Mouse (Mus musculus) intestine, embryonic 15.5 days (tissue): ENCODE results near the gene Sez6l. TPM values are rescaled to one million over a fixed set of nuclear protein-coding genes. Genes with fewer than 3 reads are reported as not detected.
A peak's percentile ranks its signal among the peaks of the same experiment; 100 is the strongest.

Experiments used
- ATAC-seq: fragments of 200-750 bp; cut with Nextera tagmentation; 2 replicates; pipeline ENCODE4 v1.8.0; 2017; ENCODE audit warnings: moderate TSS enrichment, moderate library complexity
- H3K27ac ChIP-seq: fragments of 300-500 bp; sonication (generic); 2 replicates; pipeline ENCODE4 v1.5.1; 2015; ENCODE audit warnings: mild to moderate bottlenecking, inconsistent platforms
- H3K27me3 ChIP-seq: fragments of 300-500 bp; sonication (generic); replicated peaks from 2 replicates; pipeline ENCODE4 v1.6.1; 2015; ENCODE audit warnings: inconsistent platforms
- H3K36me3 ChIP-seq: fragments of 300-500 bp; sonication (generic); 2 replicates; pipeline ENCODE4 v1.6.1; 2015; ENCODE audit warnings: inconsistent platforms
- H3K4me1 ChIP-seq: fragments of 300-500 bp; sonication (generic); replicated peaks from 2 replicates; pipeline ENCODE4 v1.6.1; 2015; ENCODE audit warnings: inconsistent platforms
- H3K4me2 ChIP-seq: fragments of 300-500 bp; sonication (generic); replicated peaks from 2 replicates; pipeline ENCODE4 v1.6.1; 2015; ENCODE audit warnings: mild to moderate bottlenecking, inconsistent platforms
- H3K4me3 ChIP-seq: fragments of 300-500 bp; sonication (generic); replicated peaks from 2 replicates; pipeline ENCODE4 v1.5.1; 2015; ENCODE audit warnings: inconsistent platforms
- H3K9ac ChIP-seq: fragments of 300-500 bp; sonication (generic); 2 replicates; pipeline ENCODE4 v1.6.1; 2015; ENCODE audit warnings: inconsistent platforms
- H3K9me3 ChIP-seq: fragments of 300-500 bp; sonication (generic); 2 replicates; pipeline ENCODE4 v1.6.1; 2016; ENCODE audit warnings: inconsistent platforms
- whole genome bisulfite sequencing: fragments of 180-500 bp; shearing (Covaris S2); methylation state at CpG from one replicate; pipeline ENCODE4 v1.1.7; 2015; 5-methylcytosine and 5-hydroxymethylcytosine counted together
- polyA plus RNA-seq: library from polyadenylated mRNA; unstranded; fragments of >200 nt; fragmentation: Nextera tagmentation; extraction: Ambion mirVana; gene quantifications from 2 replicates; pipeline ENCODE4 v1.2.1, GENCODE M21; 2015

The Sez6l gene
- polyA plus RNA-seq, 1 experiment from 2014 or later, result 2.0 TPM

DNA sequence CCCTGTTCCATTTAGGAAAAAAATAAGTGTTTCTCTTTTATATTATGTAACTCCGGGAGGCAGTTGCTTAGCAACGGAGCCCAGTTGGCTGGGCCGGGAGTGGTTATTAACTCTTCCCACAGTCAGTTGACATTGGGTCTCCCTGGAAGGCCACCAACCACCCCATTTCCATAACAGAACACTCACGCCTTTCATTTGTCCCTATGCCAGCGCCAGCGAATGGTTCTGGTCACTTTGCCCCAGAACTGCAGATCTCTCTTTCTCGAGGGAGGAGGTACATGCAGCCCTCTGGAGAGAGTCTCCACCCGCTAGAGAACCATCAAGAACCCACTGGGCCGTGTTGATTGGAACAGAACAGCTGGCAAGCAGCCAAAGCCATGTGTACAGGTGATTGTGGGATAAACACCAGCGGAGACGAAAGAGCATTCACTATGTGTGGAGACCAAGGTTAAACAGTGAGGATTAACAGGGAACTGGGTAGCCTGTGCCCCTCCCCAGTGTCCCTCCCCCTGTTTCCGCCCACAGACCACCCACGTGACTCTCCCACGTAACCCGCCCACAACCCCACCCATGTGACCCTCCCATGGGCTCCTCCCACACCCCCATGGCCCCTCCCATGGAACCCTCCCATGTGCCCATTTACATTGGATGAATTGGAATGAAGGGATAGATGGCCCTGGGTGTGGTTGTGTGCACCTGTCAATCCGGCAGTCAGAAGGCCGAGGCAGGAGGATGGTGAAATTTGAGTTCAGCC, 24.8 kb downstream of the Sez6l start:
- Histone ChIP-seq H3K27ac (no peak overlapping the region), H3K9me3 (no peaks in the 10 kb centered on the region), H3K9ac (no peak overlapping the region), H3K4me3 (no peak overlapping the region), H3K36me3 (no peaks in the 10 kb centered on the region), H3K27me3 (no peaks in the 10 kb centered on the region), H3K4me2 (no peak overlapping the region), H3K4me1 (peaks cover 5% of the 10 kb centered on the region; the same call in 1 of the 2 replicates)
- ATAC-seq, result no peak
- WGBS, result 50% methylated on average over 17 of the region's 17 CpGs

DNA sequence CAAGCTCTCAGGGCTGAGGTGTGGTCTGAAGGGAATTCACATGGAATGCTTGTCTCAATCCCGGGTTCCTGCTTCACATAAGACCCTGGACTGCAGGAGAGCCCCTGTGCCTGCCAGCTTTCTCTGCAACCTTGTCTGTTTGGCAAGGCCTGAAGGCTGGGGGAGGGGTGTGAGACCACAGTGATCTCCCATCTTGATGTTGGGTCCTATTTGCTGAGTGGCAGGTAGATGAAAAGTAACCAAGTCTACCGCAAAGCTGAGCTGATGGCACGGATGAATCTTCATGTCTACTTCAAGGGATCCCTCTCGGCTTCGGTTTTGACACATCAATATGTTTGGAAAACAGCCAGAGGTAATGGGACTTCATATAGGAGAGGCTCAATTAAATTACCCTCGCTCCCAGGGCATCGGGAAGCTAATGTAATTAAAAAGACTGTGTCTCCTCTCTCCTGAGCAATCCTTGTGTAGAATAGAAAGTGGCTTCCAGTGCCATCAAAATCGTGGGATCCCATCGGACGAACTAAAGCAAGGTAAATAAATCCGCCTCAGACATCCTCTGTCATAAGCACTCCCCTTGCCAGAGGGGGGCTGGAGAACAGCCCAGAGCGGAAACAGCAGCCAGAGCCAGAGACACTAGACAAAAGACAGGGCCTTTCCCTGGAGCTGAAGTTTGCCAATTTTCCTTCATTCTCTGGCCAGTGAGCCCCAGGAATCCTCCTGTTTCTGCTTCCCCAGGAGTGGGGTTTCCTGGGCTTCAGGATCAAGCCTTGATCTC, 28.0 kb downstream of the Sez6l start:
- no peaks in the 10 kb centered on the region for H3K36me3 ChIP-seq
- peaks cover 5% of the 10 kb centered on the region; the same call in 1 of the 2 replicates for H3K4me1 ChIP-seq
- 45% methylated on average over 12 of the region's 12 CpGs for WGBS
- H3K4me2 ChIP-seq, result no peak overlapping the region
- H3K9me3 ChIP-seq, result no peaks in the 10 kb centered on the region
- peak overlapping the region; percentile 4; the same call in 1 of the 2 replicates for H3K27ac ChIP-seq
- H3K27me3 ChIP-seq, result no peaks in the 10 kb centered on the region
- ATAC-seq, result no peak
- H3K4me3 ChIP-seq, result no peak overlapping the region
- no peak overlapping the region for H3K9ac ChIP-seq

DNA sequence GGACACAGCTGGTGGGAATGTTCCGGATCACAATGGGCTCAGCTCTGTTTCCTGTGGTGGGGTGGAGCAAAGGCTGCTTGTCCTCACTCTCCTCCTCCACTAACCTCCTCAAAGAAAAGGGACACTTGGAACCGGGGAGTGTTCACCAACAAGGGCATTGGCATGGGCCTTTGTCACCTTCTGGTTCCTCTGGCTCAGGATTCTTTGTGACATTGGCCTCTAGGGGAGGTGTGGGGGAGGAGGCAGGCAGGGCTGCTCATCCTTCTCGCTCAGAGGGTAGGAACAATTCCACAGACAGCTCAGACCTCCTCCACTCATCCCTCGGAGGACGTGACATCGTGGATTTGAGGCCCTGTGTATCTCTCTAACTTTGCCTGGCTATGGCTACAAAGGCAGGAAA, 30.2 kb downstream of the Sez6l start:
- Histone ChIP-seq H3K4me1 (peaks cover 5% of the 10 kb centered on the region; the same call in 1 of the 2 replicates), H3K36me3 (no peaks in the 10 kb centered on the region), H3K27me3 (no peaks in the 10 kb centered on the region; the same call in 1 of the 2 replicates), H3K27ac (no peak overlapping the region), H3K4me3 (no peak overlapping the region), H3K9ac (no peak overlapping the region), H3K9me3 (no peaks in the 10 kb centered on the region), H3K4me2 (no peak overlapping the region)
- 72% methylated on average over 6 of the region's 6 CpGs for WGBS
- ATAC-seq, result no peak

DNA sequence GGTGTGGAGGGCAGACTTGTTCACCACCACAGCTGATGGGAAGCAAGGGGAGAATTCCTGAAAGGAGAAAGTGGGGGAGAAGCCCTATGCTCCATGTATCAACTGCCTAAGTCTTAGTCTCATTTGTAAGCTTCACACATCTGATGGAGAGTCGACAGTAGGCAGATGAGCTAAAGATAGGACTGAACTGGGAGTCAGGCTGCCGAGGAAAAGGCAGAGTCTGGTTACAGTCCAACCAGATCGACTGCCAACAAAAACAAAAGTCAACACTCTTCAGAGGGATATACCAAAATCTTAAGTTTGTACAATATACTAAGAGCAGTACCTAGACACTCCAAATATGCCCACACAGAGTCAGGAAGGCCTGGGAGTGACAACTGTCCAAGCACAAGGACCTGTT, 38.7 kb downstream of the Sez6l start:
- Histone ChIP-seq H3K4me1 (no peaks in the 10 kb centered on the region), H3K36me3 (no peaks in the 10 kb centered on the region), H3K27ac (no peak overlapping the region), H3K9me3 (no peaks in the 10 kb centered on the region), H3K4me2 (no peak overlapping the region), H3K27me3 (no peaks in the 10 kb centered on the region), H3K9ac (no peak overlapping the region), H3K4me3 (no peak overlapping the region)
- ATAC-seq, result no peak
- 56% methylated on average over 3 of the region's 3 CpGs for WGBS

DNA sequence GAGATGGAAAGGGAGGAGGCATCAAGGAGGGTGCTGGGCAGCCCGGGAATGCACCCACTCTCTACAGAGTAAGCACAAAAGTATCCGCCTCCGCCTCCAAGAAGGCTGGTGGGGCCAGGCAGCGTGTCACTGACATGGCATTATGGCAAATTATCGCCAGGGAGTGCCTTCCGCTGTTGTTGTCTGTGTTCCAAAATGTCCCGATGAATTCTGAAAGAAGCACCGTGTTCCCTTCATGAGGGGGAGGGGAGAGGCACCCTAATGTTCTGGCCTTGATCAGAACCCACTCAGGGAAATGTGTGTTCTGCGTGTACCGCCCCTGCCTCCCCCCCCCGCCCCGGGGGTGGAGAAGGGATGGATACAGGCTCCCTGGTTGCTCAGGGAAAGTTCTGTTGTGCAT, 41.1 kb downstream of the Sez6l start:
- no peaks in the 10 kb centered on the region for H3K36me3 ChIP-seq
- WGBS, result 71% methylated on average over 12 of the region's 12 CpGs
- H3K27ac ChIP-seq, result no peak overlapping the region
- no peak overlapping the region for H3K4me2 ChIP-seq
- H3K4me1 ChIP-seq, result no peaks in the 10 kb centered on the region
- no peak overlapping the region for H3K4me3 ChIP-seq
- no peaks in the 10 kb centered on the region for H3K27me3 ChIP-seq
- H3K9ac ChIP-seq, result no peak overlapping the region
- ATAC-seq, result no peak
- H3K9me3 ChIP-seq, result no peaks in the 10 kb centered on the region

DNA sequence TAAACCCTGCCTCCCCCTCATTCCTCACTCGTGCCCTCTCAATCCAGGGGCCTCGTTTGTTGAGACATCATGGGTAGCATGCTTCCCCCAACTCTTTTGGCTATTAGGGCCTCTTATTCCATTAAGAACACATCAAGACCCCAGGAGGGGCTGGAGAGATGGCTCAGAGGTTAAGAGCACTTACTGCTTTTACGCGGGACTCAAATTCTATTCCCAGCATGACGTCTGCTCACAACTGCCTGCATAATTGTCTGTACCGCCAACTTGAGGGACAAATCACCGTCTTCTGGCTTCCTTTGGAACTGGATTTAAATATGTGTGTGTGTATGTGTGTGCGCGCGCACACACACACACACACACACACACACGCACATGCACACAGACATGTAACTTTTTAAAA, 42.8 kb downstream of the Sez6l start:
- no peak for ATAC-seq
- no peaks in the 10 kb centered on the region for H3K9me3 ChIP-seq
- H3K4me2 ChIP-seq, result no peak overlapping the region
- H3K27ac ChIP-seq, result no peak overlapping the region
- no peaks in the 10 kb centered on the region for H3K36me3 ChIP-seq
- H3K4me3 ChIP-seq, result no peak overlapping the region
- 56% methylated on average over 11 of the region's 11 CpGs for WGBS
- H3K4me1 ChIP-seq, result no peaks in the 10 kb centered on the region
- H3K27me3 ChIP-seq, result no peaks in the 10 kb centered on the region; the same call in 1 of the 2 replicates
- no peak overlapping the region for H3K9ac ChIP-seq

DNA sequence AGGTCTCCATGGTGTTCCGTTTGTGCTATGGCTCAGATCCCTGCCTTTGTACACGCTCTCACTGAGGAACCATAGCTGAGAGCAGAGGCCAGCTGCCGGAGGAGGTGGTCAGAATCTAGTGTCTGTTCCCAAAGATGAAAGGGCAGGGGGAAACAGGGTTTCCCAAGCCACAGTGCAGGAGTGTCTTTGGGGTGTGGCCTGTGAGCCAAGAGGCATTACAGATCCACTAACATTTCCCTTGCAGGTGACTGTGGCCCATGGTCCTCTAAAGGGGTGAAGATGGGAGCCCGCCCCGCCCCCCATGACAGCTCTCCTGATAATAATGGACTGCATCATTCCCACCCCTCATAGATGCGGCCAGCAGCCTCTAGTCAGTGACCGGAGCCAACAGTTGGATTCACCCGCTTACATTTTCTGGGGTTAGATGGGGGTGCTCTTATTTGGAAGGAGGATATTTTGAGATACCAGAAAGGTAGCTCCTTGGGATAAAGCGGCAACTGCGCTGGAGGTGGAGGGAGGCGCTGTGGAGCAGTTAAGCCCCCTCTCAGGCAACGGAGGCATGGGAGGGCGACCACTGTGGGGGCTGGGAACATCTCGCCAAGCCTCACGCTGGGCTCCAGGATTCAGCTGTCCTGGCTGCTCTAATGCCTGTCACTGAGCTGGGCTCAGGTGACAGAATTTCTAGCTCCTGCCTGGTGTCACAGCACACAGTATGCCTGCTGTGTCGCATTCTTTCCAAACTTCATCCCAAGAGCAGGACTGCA, 43.5 kb downstream of the Sez6l start:
- H3K4me2 ChIP-seq, result no peak overlapping the region
- WGBS, result 48% methylated on average over 16 of the region's 16 CpGs

DNA sequence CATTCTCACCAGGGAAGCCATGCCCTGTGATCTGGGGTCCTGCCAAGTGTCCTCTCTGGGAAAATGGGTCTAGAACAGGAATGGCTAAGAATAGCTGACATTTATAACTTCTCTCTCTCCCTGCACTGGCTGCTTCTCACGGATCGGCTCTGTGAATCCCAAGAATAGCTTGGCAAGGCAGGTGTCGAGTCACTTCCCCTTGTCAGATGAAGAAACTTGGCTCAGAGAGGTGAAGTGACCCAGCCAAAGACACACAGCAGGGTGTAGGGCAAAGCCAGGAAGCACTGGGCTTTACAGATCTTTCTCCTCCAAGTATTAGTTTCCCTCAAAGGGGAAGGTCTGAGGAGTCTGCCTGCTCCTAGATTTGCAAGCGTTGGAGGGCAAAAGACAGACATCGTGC, 44.1 kb downstream of the Sez6l start:
- Histone ChIP-seq H3K4me3 (no peak overlapping the region), H3K9me3 (no peaks in the 10 kb centered on the region), H3K4me2 (no peak overlapping the region), H3K9ac (no peak overlapping the region), H3K27me3 (no peaks in the 10 kb centered on the region; the same call in 1 of the 2 replicates), H3K36me3 (no peaks in the 10 kb centered on the region), H3K27ac (no peak overlapping the region), H3K4me1 (no peaks in the 10 kb centered on the region)
- no peak for ATAC-seq
- 81% methylated on average over 5 of the region's 5 CpGs for WGBS

More for the DNA sequence above, 43.5 kb downstream of the Sez6l start:
- Histone ChIP-seq H3K4me3 (no peak overlapping the region), H3K9ac (no peak overlapping the region), H3K27ac (no peak overlapping the region), H3K27me3 (no peaks in the 10 kb centered on the region; the same call in 1 of the 2 replicates), H3K9me3 (no peaks in the 10 kb centered on the region), H3K4me1 (no peaks in the 10 kb centered on the region), H3K36me3 (no peaks in the 10 kb centered on the region)
- no peak for ATAC-seq

DNA sequence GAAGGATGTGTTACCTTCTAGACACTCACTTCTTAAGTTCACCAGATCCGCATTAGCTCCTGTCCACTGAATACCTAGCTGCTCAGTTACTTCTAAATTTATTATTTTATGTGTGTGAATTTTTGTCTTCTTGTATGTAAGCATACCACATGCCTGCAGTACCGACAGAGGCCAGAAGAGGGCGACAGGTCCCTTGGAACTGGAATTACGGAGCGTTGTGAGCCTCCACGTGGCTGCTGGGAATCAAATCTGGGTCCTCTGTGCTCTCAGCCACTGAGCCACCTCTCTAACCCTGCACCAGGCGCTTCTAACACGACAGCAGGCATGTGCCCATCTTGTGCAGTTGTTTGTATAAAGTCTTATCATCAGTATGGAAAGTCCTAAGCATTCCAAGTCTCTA, 44.8 kb downstream of the Sez6l start:
- WGBS, result 68% methylated on average over 8 of the region's 8 CpGs
- ATAC-seq, result no peak
- H3K4me1 ChIP-seq, result no peaks in the 10 kb centered on the region
- H3K4me2 ChIP-seq, result no peak overlapping the region
- no peaks in the 10 kb centered on the region for H3K36me3 ChIP-seq
- H3K27ac ChIP-seq, result no peak overlapping the region
- no peaks in the 10 kb centered on the region; the same call in 1 of the 2 replicates for H3K27me3 ChIP-seq
- H3K4me3 ChIP-seq, result no peak overlapping the region
- no peak overlapping the region for H3K9ac ChIP-seq
- H3K9me3 ChIP-seq, result no peaks in the 10 kb centered on the region

DNA sequence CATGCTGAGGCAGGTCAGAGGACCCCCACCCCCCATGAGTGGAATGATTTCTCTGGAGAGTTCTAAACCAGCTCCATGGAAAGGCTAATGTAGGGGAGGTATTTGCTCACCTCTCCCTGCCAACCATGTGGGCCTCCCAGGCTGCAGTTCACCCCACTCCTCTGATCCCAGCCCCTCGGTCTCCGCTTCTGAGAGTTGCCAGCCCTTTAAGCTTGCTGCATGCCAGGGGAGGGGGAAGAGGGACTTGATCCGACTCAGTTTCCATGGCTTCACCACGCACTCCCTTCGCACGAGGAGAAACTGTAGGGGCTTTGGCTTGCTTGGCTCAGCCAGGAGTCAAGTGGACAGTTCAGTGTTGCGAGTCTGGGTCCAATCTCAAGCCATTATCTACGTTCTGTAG, 45.9 kb downstream of the Sez6l start:
- WGBS, result 73% methylated on average over 8 of the region's 8 CpGs
- Histone ChIP-seq H3K27ac (no peak overlapping the region), H3K9me3 (no peaks in the 10 kb centered on the region), H3K4me1 (no peaks in the 10 kb centered on the region), H3K4me3 (no peak overlapping the region), H3K27me3 (no peaks in the 10 kb centered on the region; the same call in 1 of the 2 replicates), H3K9ac (no peak overlapping the region), H3K36me3 (no peaks in the 10 kb centered on the region), H3K4me2 (no peak overlapping the region)
- ATAC-seq, result no peak

DNA sequence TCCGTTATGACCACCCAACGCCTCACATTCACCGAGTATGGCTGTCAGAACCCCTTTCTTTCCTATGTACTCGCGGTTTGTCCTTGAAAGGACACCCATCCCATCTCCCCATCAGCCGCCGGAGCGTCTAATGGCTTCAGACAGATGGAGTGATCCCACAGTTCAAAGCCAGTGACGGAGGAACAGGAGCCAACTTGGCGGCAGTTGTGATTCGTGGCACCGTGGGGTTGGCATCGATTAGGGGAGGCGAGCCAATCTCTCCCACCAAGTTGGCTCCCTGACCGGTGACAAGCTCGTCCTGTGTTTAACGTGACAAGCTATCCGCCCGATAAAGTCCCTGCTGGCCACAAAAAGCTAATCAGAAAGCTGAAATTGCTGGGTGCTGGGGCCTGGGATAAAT, 50.0 kb downstream of the Sez6l start:
- no peak for ATAC-seq
- no peaks in the 10 kb centered on the region; the same call in 1 of the 2 replicates for H3K27me3 ChIP-seq
- H3K4me1 ChIP-seq, result 0 out of 2 replicates have a peak, but pooled peaks cover 3% of the 10 kb centered on the region
- no peaks in the 10 kb centered on the region for H3K36me3 ChIP-seq
- no peak overlapping the region for H3K27ac ChIP-seq
- H3K4me2 ChIP-seq, result no peak overlapping the region
- H3K4me3 ChIP-seq, result no peak overlapping the region
- H3K9me3 ChIP-seq, result no peaks in the 10 kb centered on the region
- 88% methylated on average over 19 of the region's 19 CpGs for WGBS
- no peak overlapping the region for H3K9ac ChIP-seq

DNA sequence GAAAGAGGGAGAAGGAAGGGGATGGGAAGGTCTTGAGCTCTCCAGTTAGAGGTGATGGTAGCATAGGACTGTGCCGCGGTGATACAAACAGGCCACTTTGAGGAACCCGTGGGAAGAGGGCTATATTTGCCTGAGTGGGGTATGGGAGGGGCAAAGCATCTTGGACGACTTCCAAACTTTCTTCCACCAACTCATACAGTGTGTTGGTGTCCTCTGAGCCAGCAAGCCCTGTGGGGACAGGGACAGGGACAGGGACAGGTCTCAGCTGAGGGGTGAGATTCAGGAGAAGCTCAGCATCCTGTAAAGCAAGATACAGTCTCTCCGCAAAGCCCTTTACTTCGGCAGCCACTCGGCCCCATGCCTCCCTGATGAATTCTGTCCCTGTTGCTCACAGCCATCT, 50.5 kb downstream of the Sez6l start:
- Histone ChIP-seq H3K36me3 (no peaks in the 10 kb centered on the region), H3K4me2 (no peak overlapping the region), H3K9me3 (no peaks in the 10 kb centered on the region), H3K27ac (no peak overlapping the region), H3K4me1 (0 out of 2 replicates have a peak, but pooled peaks cover 7% of the 10 kb centered on the region), H3K4me3 (no peak overlapping the region), H3K27me3 (no peaks in the 10 kb centered on the region; the same call in 1 of the 2 replicates), H3K9ac (no peak overlapping the region)
- 72% methylated on average over 7 of the region's 7 CpGs for WGBS
- ATAC-seq, result no peak
